Mouse (Mus musculus) liver, adult (tissue): ENCODE results near the gene Zbtb43.

Source experiments
- GATA4 ChIP-seq: IDR thresholded peaks from 2 replicates; pipeline ENCODE4 v1.6.1; 2014; ENCODE audit warnings: mild to moderate bottlenecking, low read length; ENCODE audit not compliant: insufficient replicate concordance

The Zbtb43 gene

GRCm38 (mm10) chr2:33417454-33417853 lies 50.9 kb downstream of the Zbtb43 start:
- TF ChIP-seq GATA4: no peak

- no peak for TF ChIP-seq GATA4
Measured at GRCm38 (mm10) chr2:33414019-33414418, 54.3 kb downstream of the Zbtb43 start.

- TF ChIP-seq GATA4: no peak
Measured at GRCm38 (mm10) chr2:33412111-33412510, 56.2 kb downstream of the Zbtb43 start.

- TF ChIP-seq GATA4: no peak
Measured at GRCm38 (mm10) chr2:33403511-33404003, 64.8 kb downstream of the Zbtb43 start.

- no peak for TF ChIP-seq GATA4
Measured at GRCm38 (mm10) chr2:33402638-33403037, 65.7 kb downstream of the Zbtb43 start.

- TF ChIP-seq GATA4: no peak
Measured at GRCm38 (mm10) chr2:33402236-33402635, 66.1 kb downstream of the Zbtb43 start.

- TF ChIP-seq GATA4: no peak
Measured at GRCm38 (mm10) chr2:33401217-33401616, 67.1 kb downstream of the Zbtb43 start.

GRCm38 (mm10) chr2:33400541-33400940 lies 67.8 kb downstream of the Zbtb43 start:
- TF ChIP-seq GATA4: no peak
